Mouse (Mus musculus): ENCODE results near the gene Ttll3. TPM values are rescaled to one million over a fixed set of nuclear protein-coding genes. Genes with fewer than 3 reads are reported as not detected.

The Ttll3 gene
- total and polyA plus RNA-seq, 3 experiments, result 5.7 to 11.2 TPM; not detected in 1

DNA sequence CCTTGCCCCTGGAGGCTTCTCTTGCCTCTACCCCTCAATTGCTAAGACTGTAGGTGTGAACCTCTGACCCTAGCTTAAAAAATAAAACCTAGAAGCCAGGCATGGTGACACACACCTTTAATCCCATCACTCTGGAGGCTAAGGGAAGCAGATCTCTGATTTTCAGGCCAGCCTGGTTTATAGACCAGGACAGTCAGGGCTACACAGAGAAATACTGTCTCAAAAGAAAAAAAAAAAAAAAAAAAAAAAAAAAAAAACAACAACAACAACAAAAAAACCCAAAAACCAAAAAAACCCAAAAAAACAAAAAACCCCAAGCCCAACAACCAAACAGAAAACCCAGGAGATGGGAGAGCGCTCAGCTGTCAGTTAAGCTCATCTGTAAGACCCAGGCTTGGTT, 21.5 kb upstream of the Ttll3 start:
- no peak overlapping the region for H3K27ac ChIP-seq (ENCODE audit: control insufficient read depth, low read depth, low read length)
- H3K9me3 ChIP-seq (replicated peaks; ENCODE audit: insufficient read depth, low read length), result no peaks in the 10 kb centered on the region
- H3K36me3 ChIP-seq (ENCODE audit: control insufficient read depth in 1 of 2, insufficient read depth in 2 of 2, low read length in 2 of 2), result no peaks in the 10 kb centered on the region; a peak in 1 of 4 replicates
- no peak for DNase-seq (ENCODE audit: low read depth, low spot score)
- H3K79me2 ChIP-seq (ENCODE audit: control insufficient read depth, insufficient read depth, low read length, poor library complexity), result no peaks in the 10 kb centered on the region
- no peaks in the 10 kb centered on the region for H3K4me1 ChIP-seq (ENCODE audit: control insufficient read depth in 1 of 2, insufficient read depth in 2 of 2, low read length in 2 of 2)
- TF ChIP-seq TCF12 (IDR thresholded peaks at IDR 0.05; ENCODE audit: low read depth, low read length), result no peak
- no peak for TF ChIP-seq RCOR1 (IDR thresholded peaks at IDR 0.05; ENCODE audit: low read depth, low read length)
- TF ChIP-seq GABPA (IDR thresholded peaks at IDR 0.05; ENCODE audit: low read depth, low read length), result no peak
- TF ChIP-seq SMC3 (IDR thresholded peaks at IDR 0.05; ENCODE audit: low read depth, low read length), result no peak
- no peak for TF ChIP-seq ETS1 (IDR thresholded peaks at IDR 0.05; ENCODE audit: low read depth, low read length)
- TF ChIP-seq NRF1 (IDR thresholded peaks at IDR 0.05; ENCODE audit: insufficient read depth, low read depth, low read length, poor library complexity, severe bottlenecking), result no peak
- no peak for TF ChIP-seq NELFE (IDR thresholded peaks at IDR 0.05; ENCODE audit: low read depth, low read length)
- TF ChIP-seq USF1 (IDR thresholded peaks at IDR 0.05; ENCODE audit: low read depth, low read length), result no peak
- no peak for TF ChIP-seq UBTF (IDR thresholded peaks at IDR 0.05; ENCODE audit: borderline replicate concordance, insufficient read depth, low read depth, low read length)
- TF ChIP-seq RAD21 (IDR thresholded peaks at IDR 0.05; ENCODE audit: low read depth, low read length), result no peak
- no peak for TF ChIP-seq EP300 (IDR thresholded peaks at IDR 0.05; ENCODE audit: low read depth in 1 of 2, low read length in 2 of 2)
- no peak for TF ChIP-seq POLR2A (IDR thresholded peaks at IDR 0.05; ENCODE audit: control insufficient read depth in 1 of 2, insufficient read depth in 1 of 2, low read depth in 1 of 2, low read length in 2 of 2, poor library complexity in 1 of 2)
- no peak for TF ChIP-seq CTCF (IDR thresholded peaks at IDR 0.05 in 2 of 3, conservative IDR thresholded peaks at IDR 0.05 in 1 of 3; ENCODE audit: control insufficient read depth in 1 of 3, insufficient read depth in 1 of 3, low read depth in 2 of 3, low read length in 3 of 3, poor library complexity in 1 of 3, severe bottlenecking in 1 of 3)
- TF ChIP-seq HCFC1 (IDR thresholded peaks at IDR 0.05; ENCODE audit: low read depth, low read length), result no peak
- TF ChIP-seq MYB (IDR thresholded peaks at IDR 0.05; ENCODE audit: low read depth, low read length), result no peak
- TF ChIP-seq POLR2AphosphoS2 (IDR thresholded peaks at IDR 0.05; ENCODE audit: low read length), result no peak
- H3K4me3 ChIP-seq (ENCODE audit: control insufficient read depth in 1 of 2, insufficient read depth in 1 of 2, low read depth in 2 of 2, low read length in 2 of 2), result no peak overlapping the region
- H3K9ac ChIP-seq (ENCODE audit: control insufficient read depth, low read depth, low read length, poor library complexity, severe bottlenecking), result no peak overlapping the region
- H3K27me3 ChIP-seq (ENCODE audit: control insufficient read depth in 1 of 2, insufficient read depth in 2 of 2, low read length in 2 of 2), result no peaks in the 10 kb centered on the region

- Histone ChIP-seq H3K9ac (ENCODE audit: control insufficient read depth, low read depth, low read length, poor library complexity, severe bottlenecking) (no peak overlapping the region), H3K9me3 (replicated peaks; ENCODE audit: insufficient read depth, low read length) (no peaks in the 10 kb centered on the region), H3K4me1 (ENCODE audit: control insufficient read depth in 1 of 2, insufficient read depth in 2 of 2, low read length in 2 of 2) (no peaks in the 10 kb centered on the region), H3K27ac (ENCODE audit: control insufficient read depth, low read depth, low read length) (no peak overlapping the region), H3K36me3 (ENCODE audit: control insufficient read depth in 1 of 2, insufficient read depth in 2 of 2, low read length in 2 of 2) (no peaks in the 10 kb centered on the region; a peak in 1 of 4 replicates), H3K27me3 (ENCODE audit: control insufficient read depth in 1 of 2, insufficient read depth in 2 of 2, low read length in 2 of 2) (no peaks in the 10 kb centered on the region), H3K79me2 (ENCODE audit: control insufficient read depth, insufficient read depth, low read length, poor library complexity) (no peaks in the 10 kb centered on the region), H3K4me3 (ENCODE audit: control insufficient read depth in 1 of 2, insufficient read depth in 1 of 2, low read depth in 2 of 2, low read length in 2 of 2) (no peak overlapping the region)
- no peak for DNase-seq (ENCODE audit: low read depth, low spot score)
- no peak for TF ChIP-seq USF2 (IDR thresholded peaks at IDR 0.05; ENCODE audit: borderline replicate concordance in 1 of 2, insufficient read depth in 1 of 2, low read depth in 1 of 2, low read length in 2 of 2)
- TF ChIP-seq ZKSCAN1 (IDR thresholded peaks at IDR 0.05; ENCODE audit: low read depth, low read length), result no peak
- TF ChIP-seq ELF1 (IDR thresholded peaks at IDR 0.05; ENCODE audit: low read depth, low read length), result no peak
- TF ChIP-seq CHD2 (IDR thresholded peaks at IDR 0.05; ENCODE audit: low read length), result no peak
Measured at GRCm38 (mm10) chr6:113368124-113368523, 20.9 kb upstream of the Ttll3 start.
